Mouse (Mus musculus) frontal cortex, adult (tissue): ENCODE measurements at regions not wholly inside any gene's neighbourhood (a gene's known extent, or its start where the extent isn't known, plus 50 kb on each side); places are given as distances from the start of the nearest gene placed in this dataset.
A peak's percentile ranks its signal among the peaks of the same experiment; 100 is the strongest.

ENCODE experiments used
- ATAC-seq: cut with Nextera tagmentation; 2 replicates; pipeline ENCODE4 v1.9.2; 2017; ENCODE audit warnings: mild to moderate bottlenecking, moderate library complexity, mixed read lengths; ENCODE audit not compliant: low TSS enrichment

DNA sequence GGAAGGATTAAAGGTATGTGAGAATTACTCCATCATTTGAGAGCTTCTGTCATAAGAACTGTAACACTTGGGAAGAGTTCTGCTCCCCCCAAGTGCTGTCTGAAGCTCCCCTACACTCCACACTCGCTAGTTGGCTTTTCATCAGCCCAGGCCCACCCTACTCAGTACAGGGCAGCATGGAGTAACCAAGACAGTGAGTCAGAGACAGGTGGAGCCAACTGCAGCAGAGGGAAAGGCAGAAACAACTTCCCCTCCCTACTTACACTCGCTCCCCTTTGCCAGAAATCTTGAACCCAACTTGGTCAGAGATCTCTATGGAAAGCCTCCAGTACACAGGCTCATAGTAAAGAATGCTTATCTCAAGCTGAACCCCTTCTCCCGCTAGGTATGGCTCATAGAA lies 2046.5 kb downstream of the Grik2 start:
- no peak for ATAC-seq

DNA sequence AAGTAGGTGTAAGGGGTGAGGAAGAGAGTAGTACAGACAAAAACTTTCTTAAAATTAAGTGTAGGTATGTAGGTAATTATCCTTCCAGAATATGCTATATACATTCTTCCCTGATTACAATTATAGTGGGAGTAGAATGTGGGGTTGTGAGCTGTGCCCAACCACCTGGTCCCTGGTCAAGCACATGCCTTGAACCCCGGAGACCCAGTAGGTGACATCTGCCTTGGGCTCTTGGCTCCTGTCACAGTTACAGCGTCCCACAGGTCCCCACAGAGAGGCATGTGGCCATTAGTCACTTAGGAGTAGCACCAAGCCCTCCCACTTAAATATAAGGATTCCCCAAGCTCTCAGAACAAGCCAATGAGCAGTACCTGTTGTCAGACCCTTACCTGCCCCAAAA lies 2046.9 kb downstream of the Grik2 start:
- no peak for ATAC-seq

DNA sequence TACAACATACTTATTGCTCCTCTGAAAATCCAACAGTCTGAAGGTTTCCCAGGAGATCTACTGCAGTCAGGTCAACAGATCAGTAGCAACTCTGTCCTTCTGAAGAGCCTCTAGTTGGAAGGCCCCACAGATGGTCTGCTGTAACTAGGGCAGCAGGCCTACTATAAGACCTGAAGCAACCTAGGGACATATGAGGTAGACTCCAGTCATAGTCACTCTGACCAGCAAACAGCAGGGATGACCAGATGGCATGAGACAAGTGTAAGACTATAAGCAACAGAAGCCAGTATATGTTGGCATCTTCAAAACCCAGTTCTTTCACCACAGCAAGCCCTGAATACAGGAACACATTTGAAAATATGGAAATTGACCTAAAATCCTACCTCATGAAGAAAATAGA lies 2079.8 kb downstream of the Grik2 start:
- ATAC-seq: peak; percentile 97
